Mouse (Mus musculus) midbrain, embryonic 10.5 days (tissue): ENCODE measurements around the gene Arhgef7. TPM values are rescaled to one million over a fixed set of nuclear protein-coding genes. Genes with fewer than 3 reads are reported as not detected.

Source experiments
- DNase-seq: peaks from one replicate; pipeline ENCODE4 v3.0.0-alpha.2; 2017; ENCODE audit warnings: low spot score
- H3K27ac ChIP-seq: fragments of 300-500 bp; sonication (generic); replicated peaks from 2 replicates; pipeline ENCODE4 v1.5.1; 2016; ENCODE audit warnings: mild to moderate bottlenecking
- H3K27me3 ChIP-seq: fragments of 300-500 bp; sonication (generic); 2 replicates; pipeline ENCODE4 v1.6.1; 2016; ENCODE audit warnings: low read depth, mild to moderate bottlenecking; ENCODE audit not compliant: poor library complexity, severe bottlenecking
- H3K36me3 ChIP-seq: fragments of 300-500 bp; sonication (generic); 2 replicates; pipeline ENCODE4 v1.6.1; 2016; ENCODE audit warnings: mild to moderate bottlenecking, moderate library complexity
- H3K4me1 ChIP-seq: fragments of 300-500 bp; sonication (generic); 2 replicates; pipeline ENCODE4 v1.6.1; 2016
- H3K4me3 ChIP-seq: fragments of 300-500 bp; sonication (generic); 2 replicates; pipeline ENCODE4 v1.5.1; 2016; ENCODE audit warnings: mild to moderate bottlenecking, moderate library complexity
- H3K9me3 ChIP-seq: fragments of 300-500 bp; sonication (generic); replicated peaks from 2 replicates; pipeline ENCODE4 v1.6.1; 2016; ENCODE audit warnings: mild to moderate bottlenecking
- WGBS: fragments of 180-500 bp; shearing (Covaris S2); methylation state at CpG from one replicate; pipeline ENCODE4 v1.1.7; 2016; 5-methylcytosine and 5-hydroxymethylcytosine counted together
- polyA plus RNA-seq: library from polyadenylated mRNA; unstranded; fragments of >200 nt; fragmentation: Nextera tagmentation; extraction: Ambion mirVana; gene quantifications from 2 replicates; pipeline ENCODE4 v1.2.1, GENCODE M21; 2016

The Arhgef7 gene
- 47.4 and 56.9 TPM in 2 replicates for polyA plus RNA-seq

DNA sequence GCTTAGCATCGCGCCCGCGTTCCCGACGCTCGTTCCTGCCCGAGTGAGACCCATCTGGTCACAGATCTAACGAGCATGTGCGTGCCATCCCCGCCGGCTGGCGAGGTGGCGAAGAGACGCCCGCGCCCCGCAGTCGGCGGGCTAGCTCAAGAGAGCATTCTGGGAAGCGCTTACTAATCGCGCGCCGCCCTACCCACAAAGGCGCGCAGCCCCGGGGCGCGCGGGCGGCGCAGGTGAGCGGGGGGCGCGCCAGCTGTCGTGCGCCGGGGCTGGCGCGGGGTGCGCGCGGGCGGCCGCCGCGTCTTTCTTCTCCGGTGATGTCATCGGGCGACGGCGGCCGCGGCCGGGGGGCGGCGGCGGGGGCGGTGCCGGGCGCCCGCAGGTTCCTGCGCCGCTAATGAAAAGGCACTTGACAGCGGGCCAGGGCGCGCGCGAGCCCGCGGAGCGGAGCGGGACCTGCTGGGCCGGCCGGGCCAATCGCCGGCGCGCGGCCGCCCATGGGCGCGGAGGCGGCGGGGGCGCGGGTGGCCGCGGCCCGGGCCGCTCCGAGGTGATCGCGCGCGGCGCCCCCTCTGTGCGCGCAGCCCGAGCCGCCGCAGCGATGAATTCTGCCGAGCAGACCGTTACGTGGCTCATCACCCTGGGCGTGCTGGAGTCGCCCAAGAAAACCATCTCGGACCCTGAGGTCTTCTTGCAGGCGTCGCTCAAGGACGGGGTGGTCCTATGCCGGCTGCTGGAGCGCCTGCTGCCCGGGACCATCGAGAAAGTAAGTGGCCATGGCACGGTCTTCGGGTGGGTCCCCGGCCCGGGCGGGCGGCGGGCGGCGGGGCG, at the start of gene Arhgef7:
Arhgef7 (plus strand) TSS at position 71 of the 831 bp plus-strand sequence.
- DNase-seq: peak; percentile 81
- Histone ChIP-seq H3K4me3 (peak within 1 kb of the TSS; percentile 84), H3K27me3 (peaks cover 45% of the 10 kb centered on the region), H3K36me3 (peaks cover 6% of the 10 kb centered on the region), H3K9me3 (no peaks in the 10 kb centered on the region), H3K27ac (peak within 1 kb of the TSS; percentile 98), H3K4me1 (peaks cover 30% of the 10 kb centered on the region)
- WGBS: 1% methylated on average over 127 of the region's 127 CpGs

DNA sequence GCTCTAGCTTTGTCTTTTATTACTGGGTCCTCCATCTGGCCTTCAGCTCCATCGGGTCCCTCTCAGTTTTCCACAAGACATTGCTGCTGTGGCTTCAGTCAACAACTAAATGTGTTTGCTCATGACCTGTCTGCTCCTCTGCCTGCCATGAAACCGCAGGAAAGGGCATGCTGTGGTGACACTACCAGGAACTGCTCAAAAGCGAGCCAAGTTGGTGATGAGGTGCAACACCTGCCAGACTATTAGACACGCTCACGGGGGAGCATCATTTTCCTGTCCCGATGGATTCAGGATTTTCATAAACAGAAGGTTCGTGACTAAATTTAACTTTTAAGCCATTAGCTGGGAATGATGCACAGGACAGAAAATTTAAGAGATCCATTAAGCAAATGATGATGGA, 43.0 kb upstream of the Arhgef7 start:
- Histone ChIP-seq H3K4me3 (no peak overlapping the region), H3K27me3 (no peaks in the 10 kb centered on the region), H3K27ac (no peak overlapping the region), H3K36me3 (no peaks in the 10 kb centered on the region), H3K9me3 (peaks cover 4% of the 10 kb centered on the region), H3K4me1 (no peaks in the 10 kb centered on the region)
- 91% methylated on average over 7 of the region's 7 CpGs for WGBS
- no peak for DNase-seq

DNA sequence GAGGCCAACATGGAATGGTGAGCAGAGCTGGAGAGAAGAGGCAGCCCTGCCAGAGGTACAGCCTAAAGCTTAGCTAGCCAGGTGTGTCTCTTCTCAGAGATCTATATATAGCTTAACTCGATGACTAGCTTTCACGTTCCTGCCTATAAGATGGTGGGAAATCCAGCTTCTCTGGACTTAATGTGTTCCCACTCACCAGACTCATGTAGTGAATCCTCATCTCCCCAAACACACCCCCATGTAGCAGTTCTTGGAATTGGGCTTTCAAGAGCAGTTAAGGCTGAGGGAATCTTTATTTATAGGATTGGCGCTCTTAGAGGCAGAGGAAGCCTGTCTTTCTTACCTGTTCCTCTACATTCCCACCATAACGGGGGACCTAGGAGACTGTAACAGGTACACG, 40.3 kb upstream of the Arhgef7 start:
- no peaks in the 10 kb centered on the region for H3K27me3 ChIP-seq
- H3K27ac ChIP-seq: no peak overlapping the region
- no peak for DNase-seq
- no peak overlapping the region for H3K4me3 ChIP-seq
- peaks cover 4% of the 10 kb centered on the region for H3K9me3 ChIP-seq
- H3K4me1 ChIP-seq: peaks cover 5% of the 10 kb centered on the region
- H3K36me3 ChIP-seq: no peaks in the 10 kb centered on the region
- WGBS: 87% methylated on average over 5 of the region's 5 CpGs

DNA sequence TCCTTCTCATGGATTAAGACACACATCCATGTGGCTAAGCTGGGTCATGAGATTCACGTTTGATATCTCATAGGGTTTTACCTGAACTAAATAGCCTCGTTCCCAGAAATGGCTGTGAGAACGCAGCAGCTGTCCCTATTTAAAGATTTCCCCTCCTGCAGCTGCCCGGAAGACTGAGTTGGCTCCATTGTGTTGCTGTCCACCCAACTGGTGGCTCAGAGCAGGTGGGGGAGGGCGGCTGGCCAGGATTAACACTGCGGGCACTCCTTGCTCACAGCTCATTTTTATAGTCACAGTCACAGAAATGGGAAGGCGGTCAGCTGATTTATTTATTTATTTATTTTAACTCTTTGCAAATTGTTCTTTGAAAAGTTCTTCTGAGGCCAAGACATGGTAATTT, 37.6 kb upstream of the Arhgef7 start:
- peaks cover 4% of the 10 kb centered on the region for H3K9me3 ChIP-seq
- H3K27ac ChIP-seq: 0 out of 2 replicates have a peak overlapping the region, but pooled peaks have one; percentile 19
- H3K4me3 ChIP-seq: no peak overlapping the region
- no peaks in the 10 kb centered on the region for H3K36me3 ChIP-seq
- peak; percentile 29 for DNase-seq
- H3K27me3 ChIP-seq: no peaks in the 10 kb centered on the region
- 59% methylated on average over 7 of the region's 7 CpGs for WGBS
- peaks cover 5% of the 10 kb centered on the region for H3K4me1 ChIP-seq

DNA sequence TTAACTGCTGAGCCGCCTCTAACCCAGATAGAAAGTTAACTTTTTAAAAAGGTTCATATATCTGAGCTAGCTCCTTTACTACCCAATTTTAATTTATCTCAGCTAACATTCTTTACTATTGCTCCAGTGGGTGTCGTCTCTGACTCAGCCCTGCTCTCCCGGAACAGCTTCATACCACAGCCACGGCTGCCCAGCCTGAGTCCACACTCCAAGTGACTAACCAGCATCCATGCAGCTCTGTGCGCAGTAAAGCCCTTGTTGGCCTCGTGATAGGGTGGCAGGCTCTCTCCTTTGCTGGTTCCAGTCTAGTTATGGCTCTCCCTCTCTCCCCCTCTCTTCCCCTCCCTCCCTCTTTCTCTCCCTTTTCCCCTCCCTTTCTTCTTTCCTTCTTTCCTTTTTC, 36.2 kb upstream of the Arhgef7 start:
- Histone ChIP-seq H3K27ac (no peak overlapping the region), H3K27me3 (no peaks in the 10 kb centered on the region), H3K9me3 (no peaks in the 10 kb centered on the region), H3K4me3 (no peak overlapping the region), H3K4me1 (peaks cover 5% of the 10 kb centered on the region), H3K36me3 (no peaks in the 10 kb centered on the region)
- 91% methylated on average over 6 of the region's 6 CpGs for WGBS
- DNase-seq: no peak

DNA sequence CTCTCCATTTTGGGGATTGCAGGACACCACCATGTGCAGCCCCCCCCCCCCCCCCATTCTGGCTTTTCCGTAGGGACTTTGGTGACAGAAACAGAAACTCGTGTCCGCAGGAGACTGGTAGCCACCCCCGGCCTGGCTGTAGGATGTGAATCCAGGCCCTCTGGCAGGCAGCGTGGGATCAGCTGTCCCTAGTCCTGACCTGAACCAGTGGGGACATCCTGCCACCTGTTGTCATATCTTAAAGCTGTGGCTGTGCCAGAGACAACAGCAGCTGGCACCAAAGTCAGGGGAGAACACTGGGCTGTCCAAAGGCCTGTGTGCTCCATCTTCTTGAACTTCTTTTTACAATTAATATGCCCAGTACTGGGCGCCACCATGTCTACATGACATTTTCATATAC, 35.8 kb upstream of the Arhgef7 start:
- Histone ChIP-seq H3K4me3 (no peak overlapping the region), H3K27ac (no peak overlapping the region), H3K36me3 (no peaks in the 10 kb centered on the region), H3K27me3 (no peaks in the 10 kb centered on the region), H3K9me3 (no peaks in the 10 kb centered on the region), H3K4me1 (peaks cover 5% of the 10 kb centered on the region)
- no peak for DNase-seq
- WGBS: 87% methylated on average over 6 of the region's 6 CpGs

DNA sequence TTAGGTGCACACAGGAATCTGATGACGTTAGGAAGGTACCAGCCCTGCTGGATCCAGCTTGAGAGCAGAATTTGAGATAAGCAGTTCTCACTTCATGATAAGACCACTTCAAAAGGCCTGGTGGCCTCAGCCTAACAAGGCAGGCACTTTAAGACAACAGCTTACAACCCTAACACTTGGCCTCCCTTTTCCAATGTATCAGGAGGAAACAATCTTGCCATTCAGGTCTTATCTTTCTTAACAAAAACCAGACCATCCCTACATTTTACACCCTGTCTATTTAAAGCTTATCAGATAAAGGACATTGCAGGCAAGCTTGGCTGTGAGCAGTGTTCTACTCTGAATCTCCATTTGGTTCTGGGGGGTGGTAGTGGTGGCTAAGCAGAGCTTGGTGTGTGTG, 35.1 kb upstream of the Arhgef7 start:
- H3K27ac ChIP-seq: no peak overlapping the region
- no peak overlapping the region for H3K4me3 ChIP-seq
- no peaks in the 10 kb centered on the region for H3K36me3 ChIP-seq
- peaks cover 5% of the 10 kb centered on the region for H3K4me1 ChIP-seq
- whole genome bisulfite sequencing: 70% methylated on average over 1 of the region's 1 CpGs
- DNase-seq: no peak
- no peaks in the 10 kb centered on the region for H3K27me3 ChIP-seq
- no peaks in the 10 kb centered on the region for H3K9me3 ChIP-seq

DNA sequence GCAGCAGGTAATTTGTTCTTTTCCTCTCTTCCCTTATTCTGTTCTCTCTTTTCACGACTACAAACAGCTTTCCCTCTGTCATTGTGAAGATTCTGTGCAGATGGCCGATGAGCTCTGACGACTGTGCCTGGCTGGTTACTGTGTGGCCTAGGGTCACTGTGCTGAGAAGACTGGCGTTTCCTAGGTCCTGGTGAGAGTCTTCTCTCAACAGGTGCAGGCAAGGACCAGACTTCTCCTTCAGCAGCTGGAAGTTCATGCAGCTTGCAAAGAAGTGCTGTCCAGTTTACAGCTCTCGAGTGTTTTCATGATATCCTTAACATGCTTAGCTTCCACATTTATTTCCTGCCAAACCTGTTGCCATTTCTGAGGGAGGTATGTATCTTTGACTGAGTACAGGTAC, 33.5 kb upstream of the Arhgef7 start:
- no peak for DNase-seq
- H3K4me1 ChIP-seq: peaks cover 5% of the 10 kb centered on the region
- whole genome bisulfite sequencing: 81% methylated on average over 5 of the region's 5 CpGs
- H3K9me3 ChIP-seq: no peaks in the 10 kb centered on the region
- H3K27ac ChIP-seq: no peak overlapping the region
- H3K4me3 ChIP-seq: no peak overlapping the region
- no peaks in the 10 kb centered on the region for H3K27me3 ChIP-seq
- no peaks in the 10 kb centered on the region for H3K36me3 ChIP-seq

DNA sequence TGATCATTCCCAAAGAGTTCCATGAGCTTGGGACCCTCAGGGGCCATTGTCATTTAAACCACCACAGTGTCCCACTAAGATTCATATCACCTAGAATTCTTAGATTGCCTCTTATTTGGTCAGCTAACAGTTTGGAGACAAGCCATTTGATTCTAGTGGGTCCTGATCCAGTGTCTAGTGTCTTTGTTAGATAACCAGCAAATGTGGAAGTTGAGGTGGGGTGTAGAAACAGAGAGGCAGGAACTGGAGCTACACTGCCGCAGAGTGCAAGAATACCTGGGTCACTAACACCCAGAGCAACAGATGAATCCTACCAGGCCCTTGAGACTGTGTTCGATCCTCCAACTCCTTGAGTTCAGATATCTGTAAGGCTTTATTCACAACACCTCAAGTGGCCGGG, 31.3 kb upstream of the Arhgef7 start:
- no peak for DNase-seq
- Histone ChIP-seq H3K9me3 (no peaks in the 10 kb centered on the region), H3K4me1 (peaks cover 4% of the 10 kb centered on the region), H3K27ac (no peak overlapping the region), H3K36me3 (no peaks in the 10 kb centered on the region), H3K4me3 (no peak overlapping the region), H3K27me3 (peaks cover 17% of the 10 kb centered on the region)
- WGBS: 87% methylated on average over 3 of the region's 3 CpGs

DNA sequence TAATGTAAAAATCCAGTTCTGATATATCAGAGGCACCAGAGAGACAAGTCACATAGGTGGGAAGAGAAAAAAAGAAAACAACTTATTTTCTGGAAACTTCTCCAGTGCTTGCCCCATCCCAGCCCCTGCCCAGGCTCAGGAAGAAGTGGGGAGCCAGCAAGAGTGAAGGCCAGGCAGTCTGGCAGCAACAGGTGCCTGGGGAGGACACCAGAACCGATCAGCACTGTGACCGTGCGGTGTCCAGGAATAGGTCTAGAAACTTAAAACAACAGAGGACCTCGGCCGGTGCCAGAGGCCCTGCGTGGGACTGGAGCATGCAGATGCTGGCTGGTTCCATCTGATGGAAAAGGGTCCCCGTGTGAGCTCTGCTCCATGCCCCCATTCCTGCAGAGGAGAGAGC, 30.1 kb upstream of the Arhgef7 start:
- Histone ChIP-seq H3K36me3 (no peaks in the 10 kb centered on the region), H3K9me3 (no peaks in the 10 kb centered on the region), H3K27ac (no peak overlapping the region), H3K4me3 (no peak overlapping the region), H3K4me1 (peaks cover 4% of the 10 kb centered on the region), H3K27me3 (peaks cover 23% of the 10 kb centered on the region)
- WGBS: 81% methylated on average over 7 of the region's 7 CpGs
- DNase-seq: no peak

DNA sequence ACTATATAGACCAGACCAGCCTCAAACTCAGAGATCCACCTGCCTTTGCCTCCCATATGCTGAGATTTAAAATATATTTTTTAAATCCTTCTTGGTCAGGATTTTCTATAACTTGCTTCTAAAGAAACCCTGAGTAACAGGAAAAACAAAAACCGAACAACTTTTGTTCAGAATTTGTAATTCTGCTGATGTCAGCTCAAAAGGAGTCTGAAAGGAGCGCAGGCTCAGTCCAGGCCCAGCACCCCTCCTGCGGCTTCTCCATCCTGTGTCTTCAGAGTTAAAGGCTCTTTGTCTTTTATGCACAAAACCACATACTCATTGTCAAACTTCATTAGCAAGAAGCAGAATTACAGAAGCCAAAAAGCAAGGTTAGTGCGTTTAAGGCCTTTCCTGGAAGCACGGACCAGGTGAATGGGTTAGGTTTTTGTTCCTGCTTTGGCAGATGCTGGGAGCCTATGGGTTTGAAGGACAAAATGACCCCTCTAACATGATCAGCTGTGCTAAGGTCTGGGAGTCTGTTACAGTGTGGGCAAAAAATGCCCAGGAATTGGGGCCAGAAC, 28.0 kb upstream of the Arhgef7 start:
- DNase-seq: no peak
- Histone ChIP-seq H3K4me1 (peaks cover 4% of the 10 kb centered on the region), H3K9me3 (no peaks in the 10 kb centered on the region), H3K27ac (no peak overlapping the region), H3K36me3 (no peaks in the 10 kb centered on the region), H3K27me3 (peaks cover 23% of the 10 kb centered on the region), H3K4me3 (no peak overlapping the region)
- 84% methylated on average over 5 of the region's 5 CpGs for WGBS

DNA sequence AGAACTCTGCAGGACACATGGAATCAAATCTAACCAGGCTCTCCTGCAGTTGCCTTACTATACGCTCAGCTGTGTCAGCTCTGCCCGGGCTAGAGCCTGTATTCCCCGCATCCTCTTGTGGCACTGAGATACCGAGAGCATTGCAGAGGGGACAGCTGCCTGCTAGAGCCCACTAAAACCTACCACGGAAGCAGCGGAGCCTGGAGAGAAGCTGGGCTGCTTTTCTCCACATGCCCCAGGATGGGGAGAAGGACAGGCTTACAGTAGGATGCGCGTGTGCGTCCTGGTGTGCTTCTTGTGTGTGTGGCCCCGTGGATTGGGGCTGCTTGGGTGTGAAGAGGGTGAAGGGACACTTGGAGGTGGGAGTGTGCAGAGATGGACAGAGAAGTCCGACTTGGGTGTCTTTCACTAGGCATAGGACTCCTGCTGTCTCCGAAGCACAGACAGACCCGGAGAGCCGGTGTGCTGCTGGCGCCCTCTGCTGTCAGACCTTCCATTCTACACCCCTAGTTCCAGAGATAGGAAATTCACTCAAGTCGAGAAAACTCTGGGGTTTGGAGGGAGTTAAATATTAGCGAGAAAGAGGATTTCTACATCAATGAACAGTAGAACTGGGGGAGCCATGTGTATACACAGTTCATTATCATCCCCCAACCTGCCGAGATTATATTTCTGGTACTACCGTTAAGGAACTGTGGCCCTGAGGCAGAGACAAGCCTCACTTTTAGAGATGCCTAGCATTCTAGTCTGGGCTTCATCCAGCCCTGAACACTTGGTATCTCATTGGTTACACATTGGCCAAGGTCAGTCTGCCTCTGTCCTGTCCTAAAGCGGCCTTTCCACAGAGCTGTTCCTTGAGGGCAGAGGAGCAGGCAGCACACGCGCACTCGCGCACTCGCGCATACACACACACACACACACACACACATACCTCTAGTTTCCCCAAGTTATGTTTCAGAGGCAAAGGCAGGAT, 27.2 kb upstream of the Arhgef7 start:
- WGBS: 41% methylated on average over 26 of the region's 26 CpGs
- no peaks in the 10 kb centered on the region for H3K36me3 ChIP-seq
- H3K27me3 ChIP-seq: peaks cover 23% of the 10 kb centered on the region
- H3K4me1 ChIP-seq: peaks cover 4% of the 10 kb centered on the region
- H3K4me3 ChIP-seq: peak overlapping the region; percentile 30
- peak; percentile 82 for DNase-seq
- H3K9me3 ChIP-seq: no peaks in the 10 kb centered on the region
- no peak overlapping the region for H3K27ac ChIP-seq
